Mouse (Mus musculus): Measurements from ENCODE around the gene Zbtb9.

The Zbtb9 gene

GRCm38 (mm10) chr17:27011167-27011566, 38.2 kb downstream of the Zbtb9 start:
- no peak for DNase-seq (ENCODE audit: extremely low read depth, low read depth, low spot score)

GRCm38 (mm10) chr17:27011998-27012672, 39.2 kb downstream of the Zbtb9 start:
- no peak for DNase-seq (ENCODE audit: extremely low read depth, low read depth, low spot score)

GRCm38 (mm10) chr17:27012909-27013308, 39.9 kb downstream of the Zbtb9 start:
- no peak for DNase-seq (ENCODE audit: extremely low read depth, low read depth, low spot score)

- no peak for DNase-seq (ENCODE audit: extremely low read depth, low read depth, low spot score)
These were observed 44.9 kb downstream of the Zbtb9 start for GRCm38 (mm10) chr17:27017564-27018499.

- no peak for DNase-seq (ENCODE audit: extremely low read depth, low read depth, low spot score)
These were observed 45.7 kb downstream of the Zbtb9 start for GRCm38 (mm10) chr17:27018555-27019196.

- DNase-seq (ENCODE audit: extremely low read depth, low read depth, low spot score), result no peak
These were observed 48.1 kb downstream of the Zbtb9 start for GRCm38 (mm10) chr17:27021076-27021475.

GRCm38 (mm10) chr17:27021736-27022135, 48.8 kb downstream of the Zbtb9 start:
- DNase-seq (ENCODE audit: extremely low read depth, low read depth, low spot score), result no peak

GRCm38 (mm10) chr17:27023342-27023741, 50.4 kb downstream of the Zbtb9 start:
- no peak for DNase-seq (ENCODE audit: extremely low read depth, low read depth, low spot score)

- DNase-seq (ENCODE audit: extremely low read depth, low read depth, low spot score), result no peak
These were observed 52.4 kb downstream of the Zbtb9 start for GRCm38 (mm10) chr17:27025326-27025902.

GRCm38 (mm10) chr17:27025951-27026350, 53.0 kb downstream of the Zbtb9 start:
- no peak for DNase-seq (ENCODE audit: extremely low read depth, low read depth, low spot score)

GRCm38 (mm10) chr17:27027460-27028283, 54.7 kb downstream of the Zbtb9 start:
- DNase-seq (ENCODE audit: extremely low read depth, low read depth, low spot score), result no peak

GRCm38 (mm10) chr17:27028284-27028795, 55.4 kb downstream of the Zbtb9 start:
- DNase-seq (ENCODE audit: extremely low read depth, low read depth, low spot score), result no peak

GRCm38 (mm10) chr17:27028909-27029308, 55.9 kb downstream of the Zbtb9 start, which contains the start of gene Bak1:
Gene Bak1 (minus strand): TSS chr17:27029009.
- DNase-seq (ENCODE audit: extremely low read depth, low read depth, low spot score), result no peak

GRCm38 (mm10) chr17:27029431-27029830, 56.5 kb downstream of the Zbtb9 start:
- no peak for DNase-seq (ENCODE audit: extremely low read depth, low read depth, low spot score)

- DNase-seq (ENCODE audit: extremely low read depth, low read depth, low spot score), result no peak
These were observed 57.9 kb downstream of the Zbtb9 start for GRCm38 (mm10) chr17:27030896-27031295.

- DNase-seq (ENCODE audit: extremely low read depth, low read depth, low spot score), result no peak
These were observed 59.4 kb downstream of the Zbtb9 start for GRCm38 (mm10) chr17:27032328-27032727.

- DNase-seq (ENCODE audit: extremely low read depth, low read depth, low spot score), result no peak
These were observed 59.9 kb downstream of the Zbtb9 start for GRCm38 (mm10) chr17:27032869-27033268.

GRCm38 (mm10) chr17:27036465-27036864, 63.5 kb downstream of the Zbtb9 start:
- DNase-seq (ENCODE audit: extremely low read depth, low read depth, low spot score), result no peak

- DNase-seq (ENCODE audit: extremely low read depth, low read depth, low spot score), result no peak
These were observed 65.5 kb downstream of the Zbtb9 start for GRCm38 (mm10) chr17:27038335-27039050.

Measured in fat pad, adult 2 months (tissue).